Mouse (Mus musculus) lung, adult 2 months (tissue): Measurements from ENCODE around the gene Nop58. TPM values are rescaled to one million over a fixed set of nuclear protein-coding genes. Genes with fewer than 3 reads are reported as not detected.

Source experiments
- DNase-seq: peaks from one replicate; pipeline ENCODE4 v3.0.0; 2022
- H3K4me1 ChIP-seq: fragments of 200-500 bp; 2 replicates; pipeline ENCODE4 v1.6.1; 2011; ENCODE audit warnings: low read length; ENCODE audit not compliant: control insufficient read depth, insufficient read depth
- H3K4me3 ChIP-seq: fragments of 200-500 bp; replicated peaks from 2 replicates; pipeline ENCODE3; 2011; ENCODE audit warnings: low read depth, mild to moderate bottlenecking, control low read depth, low read length; ENCODE audit errors: extremely low read depth
- CTCF ChIP-seq: fragments of 200-500 bp; IDR thresholded peaks from 2 replicates; pipeline ENCODE4 v1.5.1; 2011; ENCODE audit warnings: mild to moderate bottlenecking, low read length, control low read depth; ENCODE audit not compliant: insufficient read depth
- POLR2A ChIP-seq: fragments of 200-500 bp; IDR thresholded peaks from 2 replicates; pipeline ENCODE4 v1.6.1; 2011; ENCODE audit warnings: low read depth, mild to moderate bottlenecking, control low read depth, low read length, borderline replicate concordance; ENCODE audit errors: extremely low read depth
- WGBS: fragments of 180-500 bp; shearing (Covaris S2); methylation state at CpG from one replicate; pipeline ENCODE4 v1.1.7; 2018; 5-methylcytosine and 5-hydroxymethylcytosine counted together
- polyA plus RNA-seq: library from polyadenylated mRNA; depleted of rRNA; stranded (reverse); fragments of >200 nt; gene quantifications from 2 replicates; pipeline ENCODE4 v1.2.3, GENCODE M21; 2012

Nop58 gene
- polyA plus RNA-seq, 1 experiment = 11.6 TPM

DNA sequence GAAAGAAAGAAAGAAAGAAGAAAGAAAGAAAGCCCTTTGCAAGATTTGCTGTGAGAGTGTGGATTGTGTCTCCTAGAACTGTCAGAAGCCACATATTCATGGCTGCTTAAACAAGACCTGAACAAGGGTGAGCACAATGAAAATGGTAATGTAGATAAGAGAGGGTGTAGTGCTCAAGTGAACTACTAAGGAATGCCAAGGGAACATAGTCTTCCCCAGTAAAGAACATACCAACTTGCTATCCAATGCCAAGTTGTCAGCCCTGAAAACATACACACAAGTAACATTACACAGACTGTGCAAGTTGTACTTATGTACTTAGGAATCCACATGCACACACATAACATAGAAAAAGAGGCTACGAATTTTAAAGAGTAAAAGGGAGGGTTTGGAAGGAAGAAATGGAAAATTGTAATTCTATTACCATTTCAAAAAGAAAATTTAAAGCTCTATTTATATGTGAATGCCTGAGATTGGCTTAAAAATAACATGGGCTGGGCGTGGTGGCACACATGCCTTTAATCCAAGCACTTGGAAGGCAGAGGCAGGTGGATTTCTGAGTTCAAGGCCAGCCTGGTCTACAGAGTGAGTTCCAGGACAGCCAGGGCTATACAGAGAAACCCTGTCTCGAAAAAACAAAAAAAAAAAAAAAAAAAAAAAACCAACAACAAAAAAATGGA lies 21.2 kb upstream of the Nop58 start:
- DNase-seq = no peak
- 84% methylated on average over 3 of the region's 3 CpGs for WGBS
- Histone ChIP-seq H3K4me3 (no peak overlapping the region), H3K4me1 (no peaks in the 10 kb centered on the region; the same call in none of the 2 replicates)
- TF ChIP-seq CTCF (no peak), POLR2A (no peak)

GRCm38 (mm10) chr1:59668871-59669270 lies 15.9 kb upstream of the Nop58 start:
- no peak for DNase-seq
- Histone ChIP-seq H3K4me3 (no peak overlapping the region), H3K4me1 (no peaks in the 10 kb centered on the region; the same call in none of the 2 replicates)
- TF ChIP-seq CTCF (no peak), POLR2A (no peak)
- WGBS = 82% methylated on average over 2 of the region's 2 CpGs

- TF ChIP-seq CTCF (no peak), POLR2A (no peak)
- peak; percentile 49 for DNase-seq
- WGBS = under 1% methylated on average over 54 of the region's 54 CpGs
- Histone ChIP-seq H3K4me1 (no peaks in the 10 kb centered on the region; the same call in 1 of the 2 replicates), H3K4me3 (peak overlapping the region; percentile 94)
Measured at GRCm38 (mm10) chr1:59669962-59670630, 14.7 kb upstream of the Nop58 start.

GRCm38 (mm10) chr1:59670641-59671168 lies 14.1 kb upstream of the Nop58 start, which contains the start of gene Sumo1:
Gene Sumo1 (minus strand): TSS chr1:59670834.
- WGBS = under 1% methylated on average over 36 of the region's 36 CpGs
- TF ChIP-seq POLR2A (peak; percentile 97), CTCF (no peak)

GRCm38 (mm10) chr1:59673661-59674060 lies 11.1 kb upstream of the Nop58 start:
- DNase-seq = no peak
- H3K4me1 ChIP-seq = no peaks in the 10 kb centered on the region
- no peak overlapping the region for H3K4me3 ChIP-seq
- WGBS = 98% methylated on average over 2 of the region's 2 CpGs
- TF ChIP-seq CTCF = no peak
- no peak for TF ChIP-seq POLR2A

More at GRCm38 (mm10) chr1:59670641-59671168, 14.1 kb upstream of the Nop58 start, which contains the start of gene Sumo1:
- DNase-seq = peak; percentile 86
- Histone ChIP-seq H3K4me3 (peak within 1 kb of the TSS; percentile 94), H3K4me1 (no peaks in the 10 kb centered on the region; the same call in 1 of the 2 replicates)

DNA sequence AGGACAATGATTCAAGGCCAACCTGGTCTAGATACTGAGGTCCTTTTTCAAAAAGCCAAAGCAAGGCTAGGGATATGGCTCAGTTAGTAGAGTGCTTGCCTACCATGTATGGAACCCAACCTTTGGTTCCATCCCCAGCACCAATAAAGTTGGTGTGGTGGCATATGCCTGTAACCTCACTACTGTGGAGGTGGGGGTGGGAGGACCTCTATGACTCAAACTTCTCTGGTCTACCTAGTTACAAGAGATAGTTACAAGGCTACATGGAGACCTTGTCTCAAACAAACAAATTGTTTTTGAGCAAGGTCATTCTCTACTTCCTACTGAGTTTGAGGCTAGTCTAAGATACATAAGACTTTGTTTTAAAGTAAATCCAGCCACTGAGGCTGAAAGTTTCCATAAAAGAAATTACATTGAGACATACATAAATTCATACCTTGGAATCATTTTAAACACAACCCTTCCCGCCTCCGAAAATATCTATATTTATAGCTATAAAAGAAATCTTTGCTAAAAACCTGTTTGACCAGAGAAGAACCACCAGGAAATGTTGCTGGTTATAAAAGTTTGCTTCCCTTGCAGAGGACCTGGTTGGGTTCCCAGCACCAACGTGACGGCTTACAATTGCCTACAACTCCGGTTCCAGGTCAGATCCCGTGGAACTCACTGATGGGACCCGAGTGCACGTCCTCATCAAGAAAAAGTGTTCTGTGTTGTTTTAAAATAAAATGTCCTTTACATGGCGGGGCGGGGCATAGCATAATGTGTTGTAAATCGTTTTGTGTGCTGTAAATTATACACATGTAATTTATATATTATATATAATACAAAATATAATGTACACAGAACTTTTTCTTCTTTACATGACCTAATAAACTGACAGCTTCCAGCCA lies 599 bp upstream of the Nop58 start:
- 4% methylated on average over 11 of the region's 11 CpGs for whole genome bisulfite sequencing
- peak overlapping the region; percentile 72 for H3K4me3 ChIP-seq
- DNase-seq = peak; percentile 36
- H3K4me1 ChIP-seq = peaks cover 3% of the 10 kb centered on the region
- no peak for TF ChIP-seq CTCF
- no peak for TF ChIP-seq POLR2A

- H3K4me1 ChIP-seq = peaks cover 3% of the 10 kb centered on the region
- WGBS = 31% methylated on average over 1 of the region's 1 CpGs
- H3K4me3 ChIP-seq = no peak overlapping the region
- TF ChIP-seq POLR2A = no peak
- no peak for TF ChIP-seq CTCF
- DNase-seq = no peak
Measured at GRCm38 (mm10) chr1:59687493-59687892, 2.7 kb downstream of the Nop58 start.

- WGBS = 83% methylated on average over 5 of the region's 5 CpGs
- no peak for DNase-seq
- TF ChIP-seq CTCF = no peak
- no peak for TF ChIP-seq POLR2A
- H3K4me3 ChIP-seq = no peak overlapping the region
- peaks cover 3% of the 10 kb centered on the region for H3K4me1 ChIP-seq
Measured at GRCm38 (mm10) chr1:59690467-59690866, 5.7 kb downstream of the Nop58 start.

GRCm38 (mm10) chr1:59697751-59698150 lies 13.0 kb downstream of the Nop58 start:
- WGBS = 67% methylated on average over 5 of the region's 5 CpGs
- no peak for TF ChIP-seq CTCF
- TF ChIP-seq POLR2A = no peak
- Histone ChIP-seq H3K4me1 (no peaks in the 10 kb centered on the region), H3K4me3 (no peak overlapping the region)
- DNase-seq = no peak
